Mouse (Mus musculus) heart, postnatal 4 days (tissue): Measurements from ENCODE around the gene Slc25a17. TPM values are rescaled to one million over a fixed set of nuclear protein-coding genes. Genes with fewer than 3 reads are reported as not detected.

Experiments used
- DNase-seq: peaks from one replicate; pipeline ENCODE4 v3.0.0; 2021
- total RNA-seq, 2 experiments: library from RNA; stranded (reverse); gene quantifications; 2 replicates each; pipeline ENCODE4 v1.2.3; 2021

Gene Slc25a17
- total RNA-seq, 2 experiments from 2014 or later: 31.9 to 32.8 TPM

- DNase-seq: no peak
These were observed 8.0 kb downstream of the Slc25a17 start for GRCm38 (mm10) chr15:81352638-81353037.

- DNase-seq: peak; percentile 16
These were observed 10.2 kb downstream of the Slc25a17 start for GRCm38 (mm10) chr15:81350401-81350800.

GRCm38 (mm10) chr15:81348366-81348765 is 12.2 kb downstream of the Slc25a17 start:
- DNase-seq: no peak

GRCm38 (mm10) chr15:81347466-81347865 is 13.1 kb downstream of the Slc25a17 start:
- no peak for DNase-seq

GRCm38 (mm10) chr15:81341426-81341825 is 19.2 kb downstream of the Slc25a17 start:
- DNase-seq: no peak

- no peak for DNase-seq
These were observed 21.5 kb downstream of the Slc25a17 start for GRCm38 (mm10) chr15:81339158-81339557.

GRCm38 (mm10) chr15:81336466-81336865 is 24.1 kb downstream of the Slc25a17 start:
- DNase-seq: no peak

GRCm38 (mm10) chr15:81332517-81332916 is 28.1 kb downstream of the Slc25a17 start:
- no peak for DNase-seq

GRCm38 (mm10) chr15:81330816-81331433 is 29.7 kb downstream of the Slc25a17 start:
- no peak for DNase-seq

GRCm38 (mm10) chr15:81329721-81330369 is 30.8 kb downstream of the Slc25a17 start:
- DNase-seq: no peak

- DNase-seq: no peak
These were observed 33.1 kb downstream of the Slc25a17 start for GRCm38 (mm10) chr15:81327501-81327900.

GRCm38 (mm10) chr15:81324979-81325378 is 35.6 kb downstream of the Slc25a17 start:
- DNase-seq: no peak

- no peak for DNase-seq
These were observed 40.5 kb downstream of the Slc25a17 start for GRCm38 (mm10) chr15:81320137-81320536.

GRCm38 (mm10) chr15:81319462-81319861 is 41.1 kb downstream of the Slc25a17 start:
- no peak for DNase-seq

- DNase-seq: no peak
These were observed 46.7 kb downstream of the Slc25a17 start for GRCm38 (mm10) chr15:81313928-81314327.

GRCm38 (mm10) chr15:81311026-81311425 is 49.6 kb downstream of the Slc25a17 start:
- no peak for DNase-seq

GRCm38 (mm10) chr15:81310353-81310752 is 50.3 kb downstream of the Slc25a17 start:
- no peak for DNase-seq

GRCm38 (mm10) chr15:81308038-81308437 is 52.6 kb downstream of the Slc25a17 start:
- DNase-seq: no peak

GRCm38 (mm10) chr15:81306501-81306900 is 54.1 kb downstream of the Slc25a17 start:
- no peak for DNase-seq

GRCm38 (mm10) chr15:81305035-81305434 is 55.6 kb downstream of the Slc25a17 start:
- no peak for DNase-seq

- no peak for DNase-seq
These were observed 56.6 kb downstream of the Slc25a17 start for GRCm38 (mm10) chr15:81304006-81304405.

GRCm38 (mm10) chr15:81302151-81302808 is 58.3 kb downstream of the Slc25a17 start:
- DNase-seq: no peak

GRCm38 (mm10) chr15:81301193-81302070 is 59.2 kb downstream of the Slc25a17 start:
- no peak for DNase-seq
